Mouse (Mus musculus): Measurements from ENCODE around the gene Nol10. TPM values are rescaled to one million over a fixed set of nuclear protein-coding genes. Genes with fewer than 3 reads are reported as not detected.

The Nol10 gene
- polyA plus RNA-seq, 1 experiment from 2014 or later = 28.1 TPM

DNA sequence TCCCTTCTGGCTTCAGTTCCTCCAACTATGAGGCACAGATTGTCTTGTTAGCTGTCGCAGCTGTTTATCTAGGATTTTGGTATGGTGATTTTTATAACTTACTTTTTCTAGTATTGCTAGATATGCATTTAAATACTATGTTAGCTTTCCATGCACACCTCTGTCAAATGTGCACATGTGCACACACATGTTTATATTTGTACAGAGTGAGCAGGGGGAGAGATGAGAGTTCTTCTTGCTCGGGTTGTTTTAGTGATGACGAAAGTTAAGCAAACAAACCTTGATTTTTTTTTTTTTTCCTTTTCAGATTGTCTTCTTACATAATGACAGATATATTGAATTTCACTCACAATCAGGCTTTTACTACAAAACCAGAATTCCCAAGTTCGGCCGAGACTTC is 9.5 kb downstream of the Nol10 start:
- no peak for DNase-seq (ENCODE audit: low spot score)
- H3K4me2 ChIP-seq (replicated peaks; ENCODE audit: low read depth, low read length) = no peak overlapping the region
- H3K4me1 ChIP-seq (replicated peaks; ENCODE audit: control insufficient read depth, insufficient read depth, low read length) = no peaks in the 10 kb centered on the region
- H3K9ac ChIP-seq (ENCODE audit: low read depth, low read length) = no peak overlapping the region
- no peaks in the 10 kb centered on the region for H3K9me3 ChIP-seq (ENCODE audit: control insufficient read depth, low read length)
- peaks cover 4% of the 10 kb centered on the region; the same call in 1 of the 2 replicates for H3K36me3 ChIP-seq (ENCODE audit: control insufficient read depth, insufficient read depth, low read length)
- H3K27me3 ChIP-seq (ENCODE audit: control insufficient read depth, insufficient read depth, low read length) = no peaks in the 10 kb centered on the region
- 95% methylated on average over 5 of the region's 5 CpGs for WGBS
- H3K4me3 ChIP-seq (ENCODE audit: low read depth, low read length) = no peak overlapping the region
- no peak overlapping the region for H3K27ac ChIP-seq (ENCODE audit: low read depth, low read length)
- ATAC-seq (ENCODE audit: low FRiP score) = no peak

- peak; percentile 26 for DNase-seq (ENCODE audit: low spot score)
- WGBS = 91% methylated on average over 9 of the region's 9 CpGs
- H3K36me3 ChIP-seq (ENCODE audit: control insufficient read depth, insufficient read depth, low read length) = peaks cover 14% of the 10 kb centered on the region; the same call in 1 of the 2 replicates
- H3K4me3 ChIP-seq (ENCODE audit: low read depth, low read length) = no peak overlapping the region
- H3K4me2 ChIP-seq (replicated peaks; ENCODE audit: low read depth, low read length) = no peak overlapping the region
- H3K27ac ChIP-seq (ENCODE audit: low read depth, low read length) = no peak overlapping the region
- no peaks in the 10 kb centered on the region for H3K4me1 ChIP-seq (replicated peaks; ENCODE audit: control insufficient read depth, insufficient read depth, low read length)
- ATAC-seq (ENCODE audit: low FRiP score) = no peak
- no peaks in the 10 kb centered on the region for H3K27me3 ChIP-seq (ENCODE audit: control insufficient read depth, insufficient read depth, low read length)
- no peak overlapping the region for H3K9ac ChIP-seq (ENCODE audit: low read depth, low read length)
- no peaks in the 10 kb centered on the region for H3K9me3 ChIP-seq (ENCODE audit: control insufficient read depth, low read length)
Measured at GRCm38 (mm10) chr12:17358981-17359380, 10.7 kb downstream of the Nol10 start.

DNA sequence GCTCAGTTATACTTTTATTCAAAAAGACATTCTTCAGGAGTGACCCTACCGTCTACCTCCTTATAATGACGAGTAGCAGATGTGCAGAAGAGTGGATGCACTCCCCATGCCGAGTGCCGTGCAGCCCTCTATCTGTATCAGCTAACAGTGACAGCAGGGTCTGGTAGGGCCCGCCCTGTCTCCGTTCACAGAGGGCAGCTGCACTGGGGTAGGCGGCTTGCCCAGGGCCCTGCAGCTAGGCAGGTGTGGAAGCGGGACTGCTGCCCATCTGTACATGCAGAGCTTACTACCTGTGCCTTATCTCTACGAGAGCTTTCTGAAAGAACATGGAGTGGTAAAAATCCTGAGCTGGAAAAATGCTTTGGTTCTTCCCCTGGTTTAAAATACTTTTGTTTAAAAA is 11.8 kb downstream of the Nol10 start:
- H3K4me1 ChIP-seq (replicated peaks; ENCODE audit: control insufficient read depth, insufficient read depth, low read length) = no peaks in the 10 kb centered on the region
- 56% methylated on average over 9 of the region's 9 CpGs for WGBS
- no peak for DNase-seq (ENCODE audit: low spot score)
- no peaks in the 10 kb centered on the region for H3K9me3 ChIP-seq (ENCODE audit: control insufficient read depth, low read length)
- H3K27me3 ChIP-seq (ENCODE audit: control insufficient read depth, insufficient read depth, low read length) = no peaks in the 10 kb centered on the region
- no peak for ATAC-seq (ENCODE audit: low FRiP score)
- no peak overlapping the region for H3K4me2 ChIP-seq (replicated peaks; ENCODE audit: low read depth, low read length)
- peak overlapping the region; percentile 51; the same call in 1 of the 2 replicates for H3K27ac ChIP-seq (ENCODE audit: low read depth, low read length)
- no peak overlapping the region for H3K9ac ChIP-seq (ENCODE audit: low read depth, low read length)
- H3K36me3 ChIP-seq (ENCODE audit: control insufficient read depth, insufficient read depth, low read length) = peaks cover 15% of the 10 kb centered on the region; the same call in 1 of the 2 replicates
- no peak overlapping the region for H3K4me3 ChIP-seq (ENCODE audit: low read depth, low read length)

- no peak overlapping the region for H3K9ac ChIP-seq (ENCODE audit: low read depth, low read length)
- ATAC-seq (ENCODE audit: low FRiP score) (no peak), DNase-seq (ENCODE audit: low spot score) (peak; percentile 36)
- no peak overlapping the region for H3K4me2 ChIP-seq (replicated peaks; ENCODE audit: low read depth, low read length)
- no peaks in the 10 kb centered on the region for H3K27me3 ChIP-seq (ENCODE audit: control insufficient read depth, insufficient read depth, low read length)
- H3K36me3 ChIP-seq (ENCODE audit: control insufficient read depth, insufficient read depth, low read length) = peaks cover 15% of the 10 kb centered on the region; the same call in 1 of the 2 replicates
- WGBS = 15% methylated on average over 4 of the region's 4 CpGs
- no peak overlapping the region for H3K4me3 ChIP-seq (ENCODE audit: low read depth, low read length)
- no peaks in the 10 kb centered on the region for H3K9me3 ChIP-seq (ENCODE audit: control insufficient read depth, low read length)
- no peaks in the 10 kb centered on the region for H3K4me1 ChIP-seq (replicated peaks; ENCODE audit: control insufficient read depth, insufficient read depth, low read length)
- H3K27ac ChIP-seq (ENCODE audit: low read depth, low read length) = peak overlapping the region; percentile 33; the same call in 1 of the 2 replicates
Measured at GRCm38 (mm10) chr12:17360650-17361049, 12.4 kb downstream of the Nol10 start.

- Histone ChIP-seq H3K36me3 (ENCODE audit: control insufficient read depth, insufficient read depth, low read length) (peaks cover 17% of the 10 kb centered on the region; the same call in 1 of the 2 replicates), H3K4me2 (replicated peaks; ENCODE audit: low read depth, low read length) (no peak overlapping the region), H3K4me1 (replicated peaks; ENCODE audit: control insufficient read depth, insufficient read depth, low read length) (no peaks in the 10 kb centered on the region), H3K4me3 (ENCODE audit: low read depth, low read length) (no peak overlapping the region), H3K27ac (ENCODE audit: low read depth, low read length) (no peak overlapping the region), H3K9me3 (ENCODE audit: control insufficient read depth, low read length) (no peaks in the 10 kb centered on the region), H3K9ac (ENCODE audit: low read depth, low read length) (no peak overlapping the region), H3K27me3 (ENCODE audit: control insufficient read depth, insufficient read depth, low read length) (no peaks in the 10 kb centered on the region)
- no peak for DNase-seq (ENCODE audit: low spot score)
- no peak for ATAC-seq (ENCODE audit: low FRiP score)
- WGBS = 92% methylated on average over 5 of the region's 5 CpGs
Measured at GRCm38 (mm10) chr12:17362316-17362715, 14.1 kb downstream of the Nol10 start.

DNA sequence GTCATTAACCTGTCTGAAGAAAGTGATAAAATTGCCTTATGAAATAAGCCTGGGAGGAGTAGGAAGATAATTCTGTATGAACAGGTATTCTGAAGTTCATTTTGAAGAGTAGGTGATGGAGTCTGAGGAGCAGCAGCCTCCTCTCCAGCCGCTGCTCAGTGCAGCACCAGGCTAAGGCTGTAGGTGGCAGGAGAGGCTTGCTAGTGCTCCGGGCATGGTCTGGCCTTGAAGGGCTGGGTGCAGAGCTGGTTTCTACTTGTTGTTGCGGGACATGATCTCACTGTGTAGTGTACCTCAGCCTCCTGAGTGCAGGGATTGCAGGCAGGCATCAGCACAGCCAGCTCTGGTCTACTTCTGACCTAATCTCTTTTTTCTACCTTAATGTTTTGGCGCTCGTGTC is 18.7 kb downstream of the Nol10 start:
- Histone ChIP-seq H3K4me3 (ENCODE audit: low read depth, low read length) (no peak overlapping the region), H3K9ac (ENCODE audit: low read depth, low read length) (no peak overlapping the region), H3K9me3 (ENCODE audit: control insufficient read depth, low read length) (no peaks in the 10 kb centered on the region), H3K4me1 (replicated peaks; ENCODE audit: control insufficient read depth, insufficient read depth, low read length) (no peaks in the 10 kb centered on the region), H3K36me3 (ENCODE audit: control insufficient read depth, insufficient read depth, low read length) (peaks cover 27% of the 10 kb centered on the region; the same call in 1 of the 2 replicates), H3K27me3 (ENCODE audit: control insufficient read depth, insufficient read depth, low read length) (no peaks in the 10 kb centered on the region), H3K27ac (ENCODE audit: low read depth, low read length) (no peak overlapping the region), H3K4me2 (replicated peaks; ENCODE audit: low read depth, low read length) (no peak overlapping the region)
- no peak for ATAC-seq (ENCODE audit: low FRiP score)
- WGBS = 80% methylated on average over 5 of the region's 5 CpGs
- DNase-seq (ENCODE audit: low spot score) = peak; percentile 46

DNA sequence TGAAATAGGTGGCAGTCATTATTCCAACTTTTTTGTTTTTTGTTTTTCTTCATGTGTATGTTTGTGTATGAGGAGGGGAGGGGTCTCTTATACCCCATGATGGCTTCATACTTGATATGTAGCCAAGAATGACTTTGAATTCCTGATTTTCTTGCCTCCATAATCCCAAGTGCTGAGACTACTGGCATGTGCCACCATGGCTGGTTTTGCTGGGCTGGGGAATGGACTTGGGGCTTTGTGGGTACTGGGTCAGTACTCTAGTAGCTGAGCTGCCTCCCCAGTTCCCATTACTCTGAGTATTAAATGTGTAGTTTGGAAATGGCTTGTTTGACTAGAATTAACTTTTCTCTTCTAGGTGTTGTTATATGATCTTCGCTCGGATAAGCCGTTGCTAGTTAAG is 20.9 kb downstream of the Nol10 start:
- H3K27me3 ChIP-seq (ENCODE audit: control insufficient read depth, insufficient read depth, low read length) = no peaks in the 10 kb centered on the region
- no peak overlapping the region for H3K4me3 ChIP-seq (ENCODE audit: low read depth, low read length)
- H3K36me3 ChIP-seq (ENCODE audit: control insufficient read depth, insufficient read depth, low read length) = 0 out of 2 replicates have a peak, but pooled peaks cover 12% of the 10 kb centered on the region
- H3K27ac ChIP-seq (ENCODE audit: low read depth, low read length) = no peak overlapping the region
- no peaks in the 10 kb centered on the region for H3K9me3 ChIP-seq (ENCODE audit: control insufficient read depth, low read length)
- 95% methylated on average over 3 of the region's 3 CpGs for WGBS
- no peak overlapping the region for H3K9ac ChIP-seq (ENCODE audit: low read depth, low read length)
- ATAC-seq (ENCODE audit: low FRiP score) = no peak
- no peak for DNase-seq (ENCODE audit: low spot score)
- H3K4me2 ChIP-seq (replicated peaks; ENCODE audit: low read depth, low read length) = no peak overlapping the region
- H3K4me1 ChIP-seq (replicated peaks; ENCODE audit: control insufficient read depth, insufficient read depth, low read length) = no peaks in the 10 kb centered on the region

DNA sequence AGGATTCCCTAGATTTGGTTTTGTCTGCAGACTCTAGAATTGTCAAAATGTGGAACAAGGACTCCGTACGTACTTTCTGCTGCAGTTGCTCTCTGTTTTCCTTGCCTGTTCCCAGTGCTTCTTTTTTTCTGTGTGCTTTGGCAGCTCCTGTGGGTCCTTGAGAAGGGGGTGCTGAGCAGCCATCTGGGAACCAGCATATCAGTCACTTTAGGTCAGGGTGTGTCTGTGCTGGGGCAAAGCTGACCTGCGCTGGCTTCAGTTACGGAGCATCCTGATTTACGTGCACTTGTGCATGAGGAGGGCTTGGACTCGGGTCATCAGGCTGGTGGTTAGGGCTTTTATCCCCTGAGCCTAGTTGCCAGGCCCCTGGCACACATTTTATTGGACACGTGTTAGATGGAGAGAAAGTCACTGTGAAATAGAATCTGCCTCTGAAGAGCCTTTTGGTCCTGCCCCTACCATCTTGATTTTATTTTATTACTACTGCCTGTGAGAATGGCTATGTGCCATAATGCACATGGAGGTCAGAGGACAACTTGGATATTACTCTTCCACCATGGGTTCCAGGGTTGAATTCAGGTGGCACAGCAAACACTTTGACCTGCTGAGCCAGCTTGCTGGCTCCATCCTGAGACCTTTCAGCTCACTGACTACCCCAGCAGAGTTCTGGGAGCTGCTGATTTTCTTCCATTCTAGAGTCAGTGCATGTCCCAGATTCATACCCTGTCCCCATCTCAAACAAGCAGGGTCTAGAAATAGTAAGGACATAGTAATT is 21.5 kb downstream of the Nol10 start:
- Histone ChIP-seq H3K4me1 (replicated peaks; ENCODE audit: control insufficient read depth, insufficient read depth, low read length) (no peaks in the 10 kb centered on the region), H3K4me3 (ENCODE audit: low read depth, low read length) (no peak overlapping the region), H3K36me3 (ENCODE audit: control insufficient read depth, insufficient read depth, low read length) (0 out of 2 replicates have a peak, but pooled peaks cover 12% of the 10 kb centered on the region), H3K27ac (ENCODE audit: low read depth, low read length) (no peak overlapping the region), H3K9ac (ENCODE audit: low read depth, low read length) (no peak overlapping the region), H3K4me2 (replicated peaks; ENCODE audit: low read depth, low read length) (no peak overlapping the region), H3K27me3 (ENCODE audit: control insufficient read depth, insufficient read depth, low read length) (no peaks in the 10 kb centered on the region), H3K9me3 (ENCODE audit: control insufficient read depth, low read length) (no peaks in the 10 kb centered on the region)
- ATAC-seq (ENCODE audit: low FRiP score) (no peak), DNase-seq (ENCODE audit: low spot score) (no peak)
- 93% methylated on average over 7 of the region's 7 CpGs for WGBS
